Mouse (Mus musculus): ENCODE results near the gene Cdca4. TPM values are rescaled to one million over a fixed set of nuclear protein-coding genes. Genes with fewer than 3 reads are reported as not detected.
"Not testable (repeated sequence)": the region's sequence is repeated elsewhere in the genome, so short reads cannot be mapped to it uniquely, and the experiment has no call there.

Cdca4 gene
- polyA plus RNA-seq, 1 experiment from 2014 or later: 31.3 TPM

- Histone ChIP-seq H3K4me3 (ENCODE audit: low read length) (no peak overlapping the region), H3K27ac (ENCODE audit: low read depth, low read length) (no peak overlapping the region), H3K9me3 (ENCODE audit: control insufficient read depth, low read length) (no peaks in the 10 kb centered on the region), H3K36me3 (ENCODE audit: control insufficient read depth, insufficient read depth, low read length) (no peaks in the 10 kb centered on the region), H3K4me2 (ENCODE audit: low read length) (no peak overlapping the region), H3K9ac (ENCODE audit: low read depth, low read length) (no peak overlapping the region), H3K27me3 (replicated peaks; ENCODE audit: control insufficient read depth, insufficient read depth, low read length) (no peaks in the 10 kb centered on the region), H3K4me1 (ENCODE audit: control insufficient read depth, insufficient read depth, low read depth, low read length) (no peaks in the 10 kb centered on the region)
- no peak for ATAC-seq
- WGBS: 84% methylated on average over 11 of the region's 11 CpGs
These were observed 20.2 kb upstream of the Cdca4 start for GRCm38 (mm10) chr12:112849235-112850022.

DNA sequence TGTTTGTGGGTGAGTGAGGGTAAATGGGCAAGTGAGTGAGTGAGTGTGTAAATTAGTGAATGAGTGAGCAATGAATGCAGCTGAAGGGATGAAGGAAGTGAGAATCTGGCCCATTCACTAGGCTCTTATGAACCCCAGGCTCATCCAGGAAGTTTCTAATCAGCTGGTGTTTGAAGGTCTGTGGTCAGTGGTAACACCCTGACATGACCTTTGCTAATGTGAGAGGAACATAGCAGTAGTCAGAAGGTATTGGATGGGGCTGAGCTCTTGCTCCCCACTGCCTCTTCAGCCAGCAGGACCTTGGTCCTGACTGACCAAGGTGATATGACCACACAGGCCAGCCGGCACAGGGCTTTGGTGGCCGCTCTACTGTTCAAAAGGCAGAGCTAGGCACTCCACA is 18.7 kb upstream of the Cdca4 start:
- Histone ChIP-seq H3K4me3 (ENCODE audit: low read length) (no peak overlapping the region), H3K27ac (ENCODE audit: low read depth, low read length) (no peak overlapping the region), H3K9me3 (ENCODE audit: control insufficient read depth, low read length) (no peaks in the 10 kb centered on the region), H3K4me1 (ENCODE audit: control insufficient read depth, insufficient read depth, low read depth, low read length) (no peaks in the 10 kb centered on the region), H3K9ac (ENCODE audit: low read depth, low read length) (no peak overlapping the region), H3K27me3 (replicated peaks; ENCODE audit: control insufficient read depth, insufficient read depth, low read length) (no peaks in the 10 kb centered on the region), H3K36me3 (ENCODE audit: control insufficient read depth, insufficient read depth, low read length) (no peaks in the 10 kb centered on the region), H3K4me2 (ENCODE audit: low read length) (no peak overlapping the region)
- ATAC-seq: no peak
- 96% methylated on average over 2 of the region's 2 CpGs for WGBS

GRCm38 (mm10) chr12:112843803-112844202 is 14.6 kb upstream of the Cdca4 start:
- ATAC-seq: no peak
- H3K36me3 ChIP-seq (ENCODE audit: control insufficient read depth, insufficient read depth, low read length): no peaks in the 10 kb centered on the region

DNA sequence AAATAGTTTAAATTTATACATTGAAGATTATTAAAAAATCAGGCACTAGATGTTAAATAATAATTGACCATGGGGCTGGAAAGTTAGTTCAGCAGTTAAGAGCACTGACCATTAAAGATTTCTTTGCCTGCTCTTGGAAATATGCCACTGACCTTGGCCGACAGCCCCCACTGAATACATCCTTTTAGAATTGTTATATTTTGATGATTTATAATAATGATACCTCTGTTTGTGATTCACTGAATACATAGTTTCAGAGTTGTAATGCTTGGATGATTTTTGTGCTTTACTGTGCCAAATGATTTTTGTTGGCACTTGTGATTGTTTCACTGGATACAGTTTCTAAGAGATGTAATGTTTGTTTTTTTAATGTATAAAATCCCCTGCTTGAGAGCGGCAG is 12.9 kb upstream of the Cdca4 start:
- H3K9ac ChIP-seq (ENCODE audit: low read depth, low read length); H3K9me3 ChIP-seq (ENCODE audit: control insufficient read depth, low read length); H3K4me3 ChIP-seq (ENCODE audit: low read length); H3K36me3 ChIP-seq (ENCODE audit: control insufficient read depth, insufficient read depth, low read length); ATAC-seq; H3K27me3 ChIP-seq (replicated peaks; ENCODE audit: control insufficient read depth, insufficient read depth, low read length); H3K4me2 ChIP-seq (ENCODE audit: low read length); H3K4me1 ChIP-seq (ENCODE audit: control insufficient read depth, insufficient read depth, low read depth, low read length); H3K27ac ChIP-seq (ENCODE audit: low read depth, low read length): not testable (repeated sequence)
- WGBS: 86% methylated on average over 2 of the region's 2 CpGs

More at GRCm38 (mm10) chr12:112843803-112844202, 14.6 kb upstream of the Cdca4 start:
- Histone ChIP-seq H3K27ac (ENCODE audit: low read depth, low read length) (no peak overlapping the region), H3K9ac (ENCODE audit: low read depth, low read length) (no peak overlapping the region), H3K9me3 (ENCODE audit: control insufficient read depth, low read length) (no peaks in the 10 kb centered on the region), H3K4me2 (ENCODE audit: low read length) (no peak overlapping the region), H3K4me3 (ENCODE audit: low read length) (no peak overlapping the region), H3K4me1 (ENCODE audit: control insufficient read depth, insufficient read depth, low read depth, low read length) (no peaks in the 10 kb centered on the region), H3K27me3 (replicated peaks; ENCODE audit: control insufficient read depth, insufficient read depth, low read length) (no peaks in the 10 kb centered on the region)
- 18% methylated on average over 3 of the region's 3 CpGs for WGBS

DNA sequence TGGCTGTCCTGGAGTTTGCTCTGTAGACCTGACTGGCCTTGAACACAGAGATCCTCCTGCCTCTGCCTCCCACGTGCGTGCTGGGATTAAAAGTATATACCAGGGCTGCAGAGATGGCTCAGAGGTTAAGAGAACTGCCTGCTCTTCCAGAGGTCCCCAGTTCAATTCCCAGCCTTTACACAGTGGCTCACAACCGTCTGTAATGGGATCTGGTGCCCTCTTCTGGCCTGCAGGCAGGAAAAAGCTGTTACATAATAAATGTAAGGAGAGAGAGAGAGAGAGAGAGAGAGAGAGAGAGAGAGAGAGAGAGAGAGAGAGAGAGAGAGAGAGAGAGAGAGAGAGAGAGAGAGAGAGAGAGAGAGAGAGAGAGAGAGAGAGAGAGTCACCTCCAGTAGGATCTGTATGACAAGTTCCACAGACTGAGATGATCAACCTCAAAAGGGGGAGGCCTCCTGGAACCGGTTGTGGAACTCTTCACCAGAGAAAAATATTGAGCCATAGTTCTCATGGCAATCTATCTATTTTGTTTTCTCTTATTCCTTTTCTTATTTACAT is 12.2 kb upstream of the Cdca4 start:
- ATAC-seq; H3K4me1 ChIP-seq (ENCODE audit: control insufficient read depth, insufficient read depth, low read depth, low read length); H3K9me3 ChIP-seq (ENCODE audit: control insufficient read depth, low read length); H3K9ac ChIP-seq (ENCODE audit: low read depth, low read length); H3K4me2 ChIP-seq (ENCODE audit: low read length); H3K4me3 ChIP-seq (ENCODE audit: low read length); H3K36me3 ChIP-seq (ENCODE audit: control insufficient read depth, insufficient read depth, low read length); H3K27ac ChIP-seq (ENCODE audit: low read depth, low read length); H3K27me3 ChIP-seq (replicated peaks; ENCODE audit: control insufficient read depth, insufficient read depth, low read length): not testable (repeated sequence)
- 81% methylated on average over 4 of the region's 4 CpGs for WGBS

DNA sequence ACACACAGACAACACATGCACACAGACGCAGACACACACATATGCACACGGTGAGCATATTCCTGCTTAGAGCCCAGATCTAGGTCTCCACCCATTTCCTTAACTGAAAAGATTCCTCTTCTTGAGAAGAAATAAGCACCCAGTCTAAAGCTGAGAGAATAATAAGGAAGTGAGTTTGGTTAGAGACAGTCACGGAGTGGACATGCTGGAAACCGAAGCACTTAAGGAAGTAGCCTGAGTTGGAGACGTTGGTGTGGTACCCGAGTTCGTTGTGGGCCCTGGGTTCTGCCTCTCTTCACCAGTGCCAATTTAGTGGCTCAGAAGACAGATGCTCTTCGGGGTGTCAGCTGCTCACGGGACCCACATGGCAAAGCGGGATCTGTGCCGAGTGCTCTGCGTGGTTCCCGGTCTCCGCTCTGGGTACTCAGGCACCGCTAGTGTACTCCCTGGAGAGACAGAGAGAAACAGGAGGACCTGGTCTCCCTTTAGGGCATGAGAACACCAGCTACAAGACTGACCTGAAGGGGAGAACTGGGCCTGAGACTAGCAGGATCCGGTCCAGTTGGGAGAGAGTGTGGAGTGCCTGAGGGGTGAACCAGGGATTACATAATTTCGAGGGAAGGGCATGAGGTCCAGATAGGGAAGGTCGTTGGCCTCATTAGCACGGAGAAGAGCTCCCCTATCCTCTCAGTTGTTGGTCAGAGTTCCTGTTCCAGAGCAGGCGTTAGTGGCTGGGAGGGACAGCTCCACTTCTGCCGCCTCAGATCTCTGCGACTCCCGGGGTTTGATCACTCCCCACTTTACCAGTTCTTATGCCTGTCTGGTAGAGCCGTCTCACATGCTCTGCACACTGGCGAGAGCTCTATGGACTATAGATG is 11.2 kb upstream of the Cdca4 start:
- H3K27me3 ChIP-seq (replicated peaks; ENCODE audit: control insufficient read depth, insufficient read depth, low read length): no peaks in the 10 kb centered on the region
- ATAC-seq: no peak
- H3K9ac ChIP-seq (ENCODE audit: low read depth, low read length): no peak overlapping the region
- 84% methylated on average over 25 of the region's 25 CpGs for WGBS
- H3K9me3 ChIP-seq (ENCODE audit: control insufficient read depth, low read length): no peaks in the 10 kb centered on the region
- no peaks in the 10 kb centered on the region for H3K4me1 ChIP-seq (ENCODE audit: control insufficient read depth, insufficient read depth, low read depth, low read length)
- no peak overlapping the region for H3K4me2 ChIP-seq (ENCODE audit: low read length)
- H3K4me3 ChIP-seq (ENCODE audit: low read length): no peak overlapping the region
- no peak overlapping the region for H3K27ac ChIP-seq (ENCODE audit: low read depth, low read length)
- H3K36me3 ChIP-seq (ENCODE audit: control insufficient read depth, insufficient read depth, low read length): no peaks in the 10 kb centered on the region

DNA sequence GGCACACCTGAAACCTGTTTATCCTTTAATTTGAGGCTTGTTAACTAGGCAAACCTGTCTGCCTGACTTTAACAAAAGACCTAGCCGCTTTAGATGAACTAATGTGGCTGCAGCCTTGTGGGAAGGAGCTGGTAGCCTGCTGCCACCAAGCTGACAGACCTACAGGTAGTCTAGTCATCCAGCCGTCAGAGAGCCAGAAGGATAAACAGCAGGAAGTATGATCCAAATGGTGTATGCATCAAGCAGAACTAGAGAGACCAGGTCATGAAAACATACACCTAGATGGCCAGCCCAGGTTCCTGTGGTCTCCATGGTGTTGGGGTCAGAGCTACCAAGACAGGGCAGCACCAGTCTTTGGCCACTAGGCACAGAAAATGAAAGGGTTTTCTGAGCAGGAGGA is 5.8 kb upstream of the Cdca4 start:
- Histone ChIP-seq H3K27me3 (replicated peaks; ENCODE audit: control insufficient read depth, insufficient read depth, low read length) (no peaks in the 10 kb centered on the region), H3K9ac (ENCODE audit: low read depth, low read length) (no peak overlapping the region), H3K27ac (ENCODE audit: low read depth, low read length) (no peak overlapping the region), H3K4me3 (ENCODE audit: low read length) (no peak overlapping the region), H3K9me3 (ENCODE audit: control insufficient read depth, low read length) (no peaks in the 10 kb centered on the region), H3K36me3 (ENCODE audit: control insufficient read depth, insufficient read depth, low read length) (no peaks in the 10 kb centered on the region), H3K4me1 (ENCODE audit: control insufficient read depth, insufficient read depth, low read depth, low read length) (peaks cover 11% of the 10 kb centered on the region), H3K4me2 (ENCODE audit: low read length) (no peak overlapping the region)
- no peak for ATAC-seq
- WGBS: 77% methylated on average over 2 of the region's 2 CpGs

- Histone ChIP-seq H3K36me3 (ENCODE audit: control insufficient read depth, insufficient read depth, low read length) (no peaks in the 10 kb centered on the region), H3K27me3 (replicated peaks; ENCODE audit: control insufficient read depth, insufficient read depth, low read length) (no peaks in the 10 kb centered on the region), H3K9me3 (ENCODE audit: control insufficient read depth, low read length) (no peaks in the 10 kb centered on the region), H3K4me2 (ENCODE audit: low read length) (no peak overlapping the region), H3K4me1 (ENCODE audit: control insufficient read depth, insufficient read depth, low read depth, low read length) (peaks cover 11% of the 10 kb centered on the region), H3K27ac (ENCODE audit: low read depth, low read length) (no peak overlapping the region), H3K9ac (ENCODE audit: low read depth, low read length) (no peak overlapping the region), H3K4me3 (ENCODE audit: low read length) (no peak overlapping the region)
- ATAC-seq: no peak
- WGBS: 94% methylated on average over 6 of the region's 6 CpGs
These were observed 4.3 kb upstream of the Cdca4 start for GRCm38 (mm10) chr12:112833527-112833926.

- Histone ChIP-seq H3K9me3 (ENCODE audit: control insufficient read depth, low read length) (no peaks in the 10 kb centered on the region), H3K27ac (ENCODE audit: low read depth, low read length) (no peak overlapping the region), H3K9ac (ENCODE audit: low read depth, low read length) (no peak overlapping the region), H3K27me3 (replicated peaks; ENCODE audit: control insufficient read depth, insufficient read depth, low read length) (no peaks in the 10 kb centered on the region), H3K4me2 (ENCODE audit: low read length) (no peak overlapping the region), H3K4me1 (ENCODE audit: control insufficient read depth, insufficient read depth, low read depth, low read length) (peaks cover 22% of the 10 kb centered on the region), H3K36me3 (ENCODE audit: control insufficient read depth, insufficient read depth, low read length) (0 out of 2 replicates have a peak, but pooled peaks cover 2% of the 10 kb centered on the region), H3K4me3 (ENCODE audit: low read length) (no peak overlapping the region)
- ATAC-seq: no peak
- WGBS: 95% methylated on average over 5 of the region's 5 CpGs
These were observed 3.2 kb upstream of the Cdca4 start for GRCm38 (mm10) chr12:112832411-112832810.

All from hindbrain, embryonic 16.5 days (tissue).